Mouse (Mus musculus): ENCODE data around the gene March1. TPM values are rescaled to one million over a fixed set of nuclear protein-coding genes. Genes with fewer than 3 reads are reported as not detected.

Gene March1
- polyA plus RNA-seq, 1 experiment: 0.09 TPM

DNA sequence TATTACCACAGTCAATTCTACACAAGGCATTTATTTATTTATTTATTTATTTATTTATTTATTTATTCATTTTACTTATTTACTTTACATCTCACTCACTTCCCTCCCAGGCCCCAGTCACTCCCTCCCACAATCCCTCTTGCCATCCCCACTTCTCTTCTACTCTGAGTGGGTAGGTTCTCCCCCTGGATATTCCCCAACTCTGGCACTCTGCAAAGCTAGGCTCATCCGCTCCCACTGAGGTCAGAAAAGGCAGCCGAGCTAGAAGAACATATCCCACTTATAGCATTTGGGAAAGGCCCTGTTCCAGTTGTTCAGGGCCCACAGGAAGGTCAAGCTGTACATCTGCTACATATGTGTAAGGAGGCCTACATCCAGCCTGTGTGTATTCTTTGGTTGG lies 48.1 kb downstream of the March1 start:
- no peaks in the 10 kb centered on the region for H3K4me1 ChIP-seq
- H3K9me3 ChIP-seq: no peaks in the 10 kb centered on the region

DNA sequence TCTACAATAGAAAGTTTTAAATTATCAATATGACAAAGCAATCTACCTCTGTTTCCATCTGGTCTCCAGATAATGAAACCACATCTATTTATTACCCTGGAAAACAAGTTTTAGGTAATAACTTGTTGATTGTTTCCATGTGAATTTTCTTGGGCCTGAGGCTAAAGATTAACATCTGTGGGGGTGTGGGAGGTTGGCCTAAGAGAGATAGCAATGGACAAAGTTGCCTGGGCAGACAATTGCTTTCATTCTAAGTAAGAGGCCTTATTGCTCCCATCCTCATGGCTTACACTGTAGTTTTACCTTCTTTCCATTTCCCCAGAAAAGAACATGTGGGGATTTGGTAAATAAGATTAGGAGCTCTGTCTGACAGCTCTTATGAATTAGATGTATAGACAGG lies 125.4 kb downstream of the March1 start:
- Histone ChIP-seq H3K4me1 (no peaks in the 10 kb centered on the region), H3K36me3 (replicated peaks; ENCODE audit: low read length) (no peaks in the 10 kb centered on the region), H3K9me3 (no peaks in the 10 kb centered on the region), H3K4me3 (replicated peaks) (no peak overlapping the region), H3K27me3 (replicated peaks) (no peaks in the 10 kb centered on the region)
- no peak for TF ChIP-seq GATA1 (IDR thresholded peaks at IDR 0.05; ENCODE audit: borderline replicate concordance, low read length)
- TF ChIP-seq FLI1 (IDR thresholded peaks at IDR 0.05; ENCODE audit: low read length): no peak

More for the DNA sequence above, 48.1 kb downstream of the March1 start:
- H3K27me3 ChIP-seq (replicated peaks): no peaks in the 10 kb centered on the region
- H3K4me3 ChIP-seq (replicated peaks): no peak overlapping the region
- H3K36me3 ChIP-seq (replicated peaks; ENCODE audit: low read length): no peaks in the 10 kb centered on the region
- no peak for TF ChIP-seq FLI1 (IDR thresholded peaks at IDR 0.05; ENCODE audit: low read length)
- TF ChIP-seq GATA1 (IDR thresholded peaks at IDR 0.05; ENCODE audit: borderline replicate concordance, low read length): no peak

DNA sequence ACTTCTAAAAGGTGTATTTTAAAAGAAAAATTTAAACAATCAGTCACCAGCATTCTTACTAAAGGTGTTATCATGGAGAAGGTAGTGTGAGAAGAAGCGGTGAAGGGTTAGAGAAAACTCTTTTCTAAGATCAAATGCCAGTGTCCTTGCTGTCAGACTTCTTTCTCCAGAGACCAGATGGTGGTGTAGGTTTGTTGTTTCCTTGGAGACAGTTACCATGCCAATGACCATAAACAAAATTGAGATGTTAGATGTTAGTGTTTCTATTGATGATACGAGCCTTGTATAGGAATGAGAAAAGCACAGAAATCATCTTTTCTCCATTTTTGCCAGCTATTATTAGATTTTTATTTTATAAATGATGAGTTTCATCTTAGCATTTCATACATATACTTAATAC lies 158.1 kb downstream of the March1 start:
- Histone ChIP-seq H3K36me3 (replicated peaks; ENCODE audit: low read length) (no peaks in the 10 kb centered on the region), H3K27me3 (replicated peaks) (no peaks in the 10 kb centered on the region), H3K4me1 (no peaks in the 10 kb centered on the region), H3K9me3 (no peaks in the 10 kb centered on the region), H3K4me3 (replicated peaks) (no peak overlapping the region)
- TF ChIP-seq FLI1 (IDR thresholded peaks at IDR 0.05; ENCODE audit: low read length) (no peak), GATA1 (IDR thresholded peaks at IDR 0.05; ENCODE audit: borderline replicate concordance, low read length) (no peak)

DNA sequence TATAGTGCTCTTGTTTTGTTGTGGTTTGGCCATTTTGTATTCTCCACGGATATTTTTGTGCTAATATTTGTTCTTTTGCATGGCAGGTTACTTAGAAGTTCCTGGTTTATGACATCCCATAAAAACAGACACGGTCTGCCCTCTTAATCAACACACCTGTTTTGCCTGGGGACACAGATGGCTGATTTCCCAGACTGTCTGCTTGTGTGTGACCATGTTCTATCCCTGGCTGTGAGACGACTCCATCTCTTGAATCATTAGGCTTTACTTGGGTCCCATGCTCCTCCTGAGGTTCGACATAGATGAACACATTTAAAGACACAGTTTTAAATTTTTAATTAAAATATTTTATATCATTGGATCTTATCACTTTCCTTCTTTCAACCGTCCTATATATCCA lies 163.5 kb downstream of the March1 start:
- H3K4me3 ChIP-seq (replicated peaks): no peak overlapping the region
- no peaks in the 10 kb centered on the region for H3K9me3 ChIP-seq
- H3K27me3 ChIP-seq (replicated peaks): no peaks in the 10 kb centered on the region
- no peaks in the 10 kb centered on the region for H3K36me3 ChIP-seq (replicated peaks; ENCODE audit: low read length)
- TF ChIP-seq FLI1 (IDR thresholded peaks at IDR 0.05; ENCODE audit: low read length): no peak
- no peak for TF ChIP-seq GATA1 (IDR thresholded peaks at IDR 0.05; ENCODE audit: borderline replicate concordance, low read length)
- no peaks in the 10 kb centered on the region for H3K4me1 ChIP-seq

DNA sequence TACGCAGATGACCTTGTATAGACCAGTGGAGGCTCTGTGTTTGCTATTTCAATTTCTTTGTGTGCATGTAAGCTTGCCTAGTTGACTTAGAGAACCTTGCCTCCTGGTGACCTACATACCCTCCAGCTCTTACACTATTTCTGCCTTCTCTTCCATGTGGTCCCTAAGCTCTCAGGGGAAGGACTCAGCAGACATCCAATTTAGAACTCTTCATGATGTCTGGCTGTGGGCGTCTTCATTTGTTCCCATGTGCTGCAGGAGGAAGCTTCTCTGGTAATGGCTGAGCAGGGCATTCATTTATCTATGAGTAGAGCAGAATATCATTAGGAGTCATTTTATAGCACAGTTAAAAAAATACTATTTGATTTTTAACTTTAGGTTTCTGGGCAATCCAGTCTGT lies 195.3 kb downstream of the March1 start:
- H3K9me3 ChIP-seq: no peaks in the 10 kb centered on the region
- H3K4me1 ChIP-seq: no peaks in the 10 kb centered on the region
- H3K4me3 ChIP-seq (replicated peaks): no peak overlapping the region
- TF ChIP-seq GATA1 (IDR thresholded peaks at IDR 0.05; ENCODE audit: borderline replicate concordance, low read length) (no peak), FLI1 (IDR thresholded peaks at IDR 0.05; ENCODE audit: low read length) (no peak)
- no peaks in the 10 kb centered on the region for H3K36me3 ChIP-seq (replicated peaks; ENCODE audit: low read length)
- no peaks in the 10 kb centered on the region for H3K27me3 ChIP-seq (replicated peaks)

DNA sequence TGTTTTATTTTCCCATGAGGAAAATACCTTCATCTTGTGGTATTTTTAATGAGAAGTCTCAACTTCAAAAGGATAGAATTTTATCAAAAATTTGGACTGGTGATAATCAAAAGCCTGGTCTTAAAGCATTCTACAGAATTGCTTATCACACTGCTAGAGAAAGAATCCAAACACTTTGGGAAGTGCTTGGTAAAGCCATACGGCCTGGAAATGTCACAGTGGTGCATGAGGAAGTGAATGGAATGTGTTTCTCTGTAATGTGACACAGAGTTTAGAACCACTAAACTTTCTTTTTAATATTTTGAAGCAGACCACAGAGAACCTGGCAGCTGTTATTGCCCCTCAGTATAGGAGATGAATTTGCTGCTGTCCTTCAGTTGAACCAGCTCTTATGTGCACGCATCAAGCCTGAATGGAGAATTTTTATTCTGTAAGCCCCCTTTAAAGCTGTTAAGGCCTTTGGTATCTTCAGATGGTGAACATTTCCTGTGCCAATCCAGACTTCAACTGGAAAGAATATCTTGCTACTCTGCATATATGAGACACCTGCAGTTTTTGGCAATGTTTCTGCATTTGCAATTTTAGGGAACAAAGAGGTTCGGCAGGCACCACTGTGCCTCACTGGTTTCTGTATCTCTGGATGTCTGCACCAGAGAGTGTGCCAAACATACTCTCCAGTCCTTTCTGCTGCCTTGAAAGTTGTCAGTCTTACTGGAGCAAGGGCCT lies 304.8 kb downstream of the March1 start:
- TF ChIP-seq FLI1 (IDR thresholded peaks at IDR 0.05; ENCODE audit: low read length): no peak
- no peak for TF ChIP-seq GATA1 (IDR thresholded peaks at IDR 0.05; ENCODE audit: borderline replicate concordance, low read length)
- Histone ChIP-seq H3K4me1 (no peaks in the 10 kb centered on the region), H3K4me3 (replicated peaks) (no peak overlapping the region)

DNA sequence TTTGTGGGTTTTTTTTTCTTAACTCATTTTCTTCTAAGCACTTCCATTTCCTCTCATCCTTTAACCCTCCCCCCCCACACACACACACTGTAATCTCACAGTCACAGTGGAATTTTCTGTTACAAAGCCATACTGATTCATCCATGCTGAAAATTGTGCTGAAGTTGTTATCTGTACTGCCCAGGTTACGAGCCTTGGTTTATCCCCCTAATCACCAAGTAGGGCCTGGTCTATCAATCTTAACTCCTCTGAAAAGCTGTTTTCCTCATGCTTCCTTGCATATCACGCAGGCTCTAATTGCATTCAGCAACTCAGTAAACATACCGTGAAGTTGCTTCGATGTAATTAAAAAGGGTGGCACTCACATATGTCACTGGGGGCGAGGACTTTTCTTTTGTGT lies 339.2 kb downstream of the March1 start:
- no peaks in the 10 kb centered on the region for H3K9me3 ChIP-seq
- no peaks in the 10 kb centered on the region for H3K27me3 ChIP-seq (replicated peaks)
- TF ChIP-seq GATA1 (IDR thresholded peaks at IDR 0.05; ENCODE audit: borderline replicate concordance, low read length) (no peak), FLI1 (IDR thresholded peaks at IDR 0.05; ENCODE audit: low read length) (no peak)
- H3K36me3 ChIP-seq (replicated peaks; ENCODE audit: low read length): no peaks in the 10 kb centered on the region
- no peak overlapping the region for H3K4me3 ChIP-seq (replicated peaks)
- no peaks in the 10 kb centered on the region for H3K4me1 ChIP-seq

More for the DNA sequence above, 304.8 kb downstream of the March1 start:
- H3K27me3 ChIP-seq (replicated peaks): no peaks in the 10 kb centered on the region
- no peaks in the 10 kb centered on the region for H3K9me3 ChIP-seq
- H3K36me3 ChIP-seq (replicated peaks; ENCODE audit: low read length): no peaks in the 10 kb centered on the region

DNA sequence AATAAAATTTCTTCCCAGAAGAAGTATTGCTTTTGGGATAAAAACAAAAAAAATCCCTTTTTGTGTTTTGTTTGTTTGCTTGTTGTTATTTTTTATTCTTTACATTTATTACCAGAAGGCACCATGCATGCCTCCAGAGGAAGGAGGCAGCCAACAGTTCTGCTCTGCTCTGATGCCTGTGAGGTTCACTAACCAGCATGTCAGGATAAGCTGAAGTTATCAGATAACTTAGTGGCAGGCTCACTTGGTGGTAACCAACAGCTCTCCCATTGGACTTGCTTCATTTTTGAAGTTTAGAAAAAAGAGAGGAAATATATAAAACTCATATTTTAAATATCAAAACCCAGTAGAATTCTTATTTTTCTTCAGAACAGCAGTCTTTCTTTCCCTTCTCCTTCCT lies 339.8 kb downstream of the March1 start:
- Histone ChIP-seq H3K27me3 (replicated peaks) (no peaks in the 10 kb centered on the region), H3K9me3 (no peaks in the 10 kb centered on the region), H3K36me3 (replicated peaks; ENCODE audit: low read length) (no peaks in the 10 kb centered on the region), H3K4me1 (no peaks in the 10 kb centered on the region), H3K4me3 (replicated peaks) (no peak overlapping the region)
- TF ChIP-seq FLI1 (IDR thresholded peaks at IDR 0.05; ENCODE audit: low read length) (no peak), GATA1 (IDR thresholded peaks at IDR 0.05; ENCODE audit: borderline replicate concordance, low read length) (no peak)

DNA sequence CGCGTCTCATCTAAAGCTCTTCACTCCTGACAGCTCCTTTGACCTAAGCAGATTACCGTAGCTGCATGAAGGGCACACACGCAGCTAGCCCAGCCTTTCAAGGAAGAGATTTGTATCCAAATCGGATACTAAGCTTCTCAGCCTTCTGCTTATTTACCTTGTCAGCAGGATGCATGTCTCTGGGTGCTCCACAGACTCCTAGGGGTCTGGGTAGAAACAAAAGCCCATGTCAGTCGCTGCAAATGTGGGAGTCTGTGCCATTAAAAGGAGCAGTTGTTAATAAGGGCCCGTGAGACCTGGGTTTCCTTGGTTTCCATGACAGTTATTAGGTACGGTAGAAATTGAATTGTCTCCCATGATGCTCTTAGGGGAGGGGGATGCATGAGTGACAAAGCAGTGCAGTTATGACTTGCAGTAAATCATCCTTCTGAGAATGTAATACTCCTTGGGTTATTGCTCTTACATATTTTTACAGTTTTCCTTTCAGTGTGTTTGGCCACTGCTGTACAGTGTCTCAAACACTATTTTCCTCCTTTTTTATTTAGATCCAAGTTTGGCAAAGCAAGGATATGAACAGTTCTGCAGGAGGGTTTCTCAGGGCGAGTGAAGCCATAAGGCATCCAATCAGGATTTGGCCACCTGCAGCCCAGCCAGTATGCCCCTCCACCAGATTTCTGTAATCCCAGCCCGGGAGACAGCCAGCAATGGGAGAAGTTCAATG lies 349.0 kb downstream of the March1 start:
- H3K9me3 ChIP-seq: no peaks in the 10 kb centered on the region
- H3K4me1 ChIP-seq: no peaks in the 10 kb centered on the region
- H3K36me3 ChIP-seq (replicated peaks; ENCODE audit: low read length): no peaks in the 10 kb centered on the region
- no peaks in the 10 kb centered on the region for H3K27me3 ChIP-seq (replicated peaks)
- no peak overlapping the region for H3K4me3 ChIP-seq (replicated peaks)
- TF ChIP-seq GATA1 (IDR thresholded peaks at IDR 0.05; ENCODE audit: borderline replicate concordance, low read length) (no peak), FLI1 (IDR thresholded peaks at IDR 0.05; ENCODE audit: low read length) (no peak)

DNA sequence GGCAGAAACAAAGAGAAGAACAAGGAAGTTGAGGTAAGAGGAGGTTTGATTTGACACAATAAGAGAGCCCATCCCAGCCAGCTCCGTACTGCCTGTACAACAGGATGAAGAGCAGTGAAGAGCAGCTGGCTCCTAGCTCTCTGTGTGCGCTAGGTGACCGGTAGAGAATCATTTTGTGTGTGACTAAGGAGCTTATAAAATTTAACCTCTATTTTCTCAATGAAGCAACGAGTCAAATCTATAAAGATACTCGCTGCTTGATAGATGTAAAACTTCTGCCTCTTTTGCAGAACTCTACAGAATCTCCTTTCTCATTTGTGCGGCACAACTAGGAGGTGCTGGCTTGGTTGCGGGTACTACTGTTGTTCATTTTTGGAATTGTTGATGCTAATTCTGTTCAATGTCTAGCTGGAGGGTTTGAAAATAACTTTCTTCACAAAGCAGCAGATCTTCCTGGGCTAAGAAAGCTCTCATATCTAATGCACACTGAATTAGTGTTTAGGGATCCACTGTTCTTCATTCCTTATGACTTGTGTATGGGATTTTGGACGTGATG lies 349.6 kb downstream of the March1 start:
- H3K9me3 ChIP-seq: no peaks in the 10 kb centered on the region
- no peak for TF ChIP-seq FLI1 (IDR thresholded peaks at IDR 0.05; ENCODE audit: low read length)
- no peak overlapping the region for H3K4me3 ChIP-seq (replicated peaks)
- no peaks in the 10 kb centered on the region for H3K4me1 ChIP-seq
- H3K36me3 ChIP-seq (replicated peaks; ENCODE audit: low read length): no peaks in the 10 kb centered on the region
- H3K27me3 ChIP-seq (replicated peaks): no peaks in the 10 kb centered on the region

Data from megakaryocyte, embryonic 14.5 days (primary cell).